Mouse (Mus musculus) right cerebral cortex, postnatal 4 days (tissue): ENCODE data around the gene Ahcyl2.

Source experiments
- DNase-seq: peaks from one replicate; pipeline ENCODE4 v3.0.0-alpha.2; 2022

Gene Ahcyl2

DNA sequence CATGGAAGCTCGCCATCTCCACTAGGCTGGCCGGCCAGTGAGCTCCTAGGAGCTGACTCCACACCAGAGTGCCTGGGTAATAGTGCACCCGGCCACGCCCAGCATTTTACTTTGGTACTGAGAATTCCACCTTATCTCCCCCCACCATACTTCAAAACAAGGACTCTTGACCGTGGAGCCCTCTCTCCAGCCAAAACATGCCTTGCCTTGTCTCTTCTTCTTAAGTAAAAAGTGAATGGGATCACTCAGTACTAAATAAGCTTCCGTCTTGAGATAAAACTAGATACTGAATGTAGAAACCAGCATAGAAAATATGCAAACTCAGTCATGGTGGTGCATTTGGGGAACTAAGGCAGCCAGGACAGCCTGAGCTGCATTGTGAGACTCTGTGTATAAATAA is 90.8 kb downstream of the Ahcyl2 start:
- no peak for DNase-seq

DNA sequence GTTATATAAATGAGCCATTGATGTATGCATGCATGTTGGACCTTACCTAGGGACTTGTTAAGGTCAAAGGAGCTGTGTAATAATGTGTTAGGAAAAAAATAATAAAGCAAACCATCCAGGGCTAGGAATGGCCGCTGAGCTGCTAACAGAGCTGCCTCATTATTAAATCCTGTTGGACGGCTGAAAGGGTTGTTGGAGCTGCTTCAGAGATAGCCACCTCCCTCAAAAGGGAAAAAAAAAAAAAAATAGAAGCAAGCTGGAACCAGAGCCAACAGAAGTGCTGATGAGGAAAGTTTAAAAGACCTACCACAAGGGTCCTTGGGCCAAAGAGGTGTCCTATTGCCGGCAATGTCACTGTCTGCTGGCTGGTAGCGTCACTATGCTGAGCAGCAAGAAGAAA is 91.5 kb downstream of the Ahcyl2 start:
- no peak for DNase-seq

DNA sequence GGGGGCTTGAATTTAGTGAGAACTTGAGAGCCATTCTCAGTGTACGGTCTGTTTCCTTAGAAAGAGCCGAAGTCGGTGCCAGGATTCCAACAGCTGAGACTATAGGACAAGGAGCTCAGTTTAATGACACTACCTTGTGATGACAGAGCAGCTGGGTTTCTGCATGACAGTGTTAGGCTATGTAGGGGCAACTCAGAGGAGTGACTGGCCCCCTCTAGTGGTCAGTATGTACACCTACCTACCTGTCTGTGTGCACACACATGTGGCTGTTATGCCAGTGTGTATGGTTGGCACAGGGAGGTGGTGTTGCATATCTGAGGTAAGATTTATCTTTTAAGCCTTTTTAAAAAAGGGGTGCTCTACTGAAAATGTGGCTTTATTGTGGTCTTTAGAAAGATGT is 92.4 kb downstream of the Ahcyl2 start:
- DNase-seq, result no peak

DNA sequence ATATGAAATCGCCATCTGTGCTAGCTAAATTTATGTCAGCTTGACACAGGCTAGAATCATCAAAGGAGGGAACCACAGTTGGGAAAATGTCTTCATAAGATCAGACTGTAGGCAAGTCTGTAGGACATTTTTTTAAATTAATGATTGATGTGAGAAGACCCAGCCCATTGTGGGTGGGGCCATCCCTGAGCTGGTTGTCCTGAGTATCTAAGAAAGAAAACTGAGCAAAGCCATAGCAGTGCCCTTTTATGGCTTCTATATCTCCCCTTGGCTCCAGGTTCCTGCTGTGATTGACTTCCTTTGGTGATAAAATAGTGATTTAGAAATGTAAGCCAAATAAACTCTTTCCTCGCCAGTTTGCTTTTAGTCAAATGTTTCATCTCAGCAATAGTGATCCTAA is 97.1 kb downstream of the Ahcyl2 start:
- DNase-seq, result no peak

DNA sequence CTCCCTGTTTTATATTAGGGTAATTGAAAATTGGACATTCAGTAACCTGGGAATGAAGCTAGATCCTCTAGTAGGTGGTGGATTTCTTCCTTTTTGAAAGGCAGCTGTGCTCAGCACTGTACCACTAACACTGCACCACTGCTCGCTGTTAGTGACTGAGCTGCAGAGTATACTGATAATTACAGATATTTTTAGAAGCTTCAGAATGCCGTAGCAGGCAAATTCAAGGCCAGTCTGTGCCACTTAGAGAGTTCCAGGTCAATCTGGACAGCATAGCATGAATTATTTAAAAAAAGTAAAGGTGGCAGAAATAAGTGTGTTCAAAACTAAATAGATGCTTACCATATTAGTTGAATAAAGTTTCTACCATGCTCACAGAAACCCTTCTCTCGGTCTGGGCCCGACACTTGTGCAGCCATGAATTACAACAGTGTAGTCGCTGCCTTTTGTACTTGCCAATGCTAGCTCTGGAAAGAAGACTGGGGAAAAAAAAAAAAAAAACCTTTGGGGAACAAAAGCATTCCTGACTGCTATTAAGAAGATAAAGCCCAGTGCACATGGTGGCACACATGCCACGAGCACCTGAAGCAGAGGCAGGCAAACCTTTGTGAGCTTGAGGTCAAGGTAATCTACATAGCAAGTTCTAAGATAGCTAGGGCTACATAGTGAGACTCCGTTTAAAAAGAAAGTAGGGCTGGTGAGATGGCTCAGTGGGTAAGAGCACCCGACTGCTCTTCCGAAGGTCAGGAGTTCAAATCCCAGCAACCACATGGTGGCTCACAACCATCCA is 99.3 kb downstream of the Ahcyl2 start:
- DNase-seq, result no peak

DNA sequence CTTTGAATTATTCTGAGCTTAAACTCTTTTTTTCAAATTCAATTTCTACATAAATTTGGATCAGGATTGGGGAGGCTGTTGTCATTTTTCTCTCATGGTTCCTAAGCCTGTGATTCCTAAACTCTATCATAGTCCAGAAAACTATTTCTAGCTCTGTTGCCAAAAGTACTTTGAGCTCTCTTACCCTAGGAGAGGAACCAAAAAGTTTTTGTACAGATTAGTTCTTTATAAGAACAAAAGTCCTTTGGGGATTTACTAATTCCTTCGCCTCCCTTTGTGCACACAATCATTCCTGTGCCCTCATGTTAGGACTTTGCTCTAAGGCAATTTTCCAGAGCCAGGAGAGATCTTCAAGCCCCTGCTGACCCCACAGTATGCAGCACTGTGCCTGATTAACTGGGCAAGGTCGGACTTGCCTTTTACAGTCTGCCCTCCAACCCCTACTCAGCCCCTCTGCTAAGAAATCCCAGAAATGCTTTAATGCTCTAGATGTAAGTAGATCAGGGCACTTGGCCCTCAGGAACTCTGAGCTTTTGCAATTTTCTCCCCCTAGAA is 100.6 kb downstream of the Ahcyl2 start:
- DNase-seq, result no peak

DNA sequence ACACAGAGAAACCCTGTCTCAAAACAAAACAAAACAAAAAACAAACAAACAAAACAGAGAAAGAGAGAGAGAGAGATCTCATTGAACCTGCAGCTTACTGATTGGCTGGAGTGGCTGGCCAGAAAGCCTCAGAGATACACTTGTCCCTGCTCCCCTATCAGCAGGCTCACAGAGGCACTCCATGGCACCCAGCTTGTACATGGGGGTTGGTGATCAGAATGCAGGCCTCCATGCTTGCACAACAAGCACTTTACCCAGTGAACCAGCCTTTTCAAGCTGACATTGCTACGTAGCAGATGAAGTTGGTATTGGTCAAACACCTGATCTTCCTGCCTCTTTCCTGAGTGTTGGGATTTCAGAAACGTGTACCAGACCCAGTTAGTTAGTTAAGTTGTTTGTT is 105.8 kb downstream of the Ahcyl2 start:
- no peak for DNase-seq

DNA sequence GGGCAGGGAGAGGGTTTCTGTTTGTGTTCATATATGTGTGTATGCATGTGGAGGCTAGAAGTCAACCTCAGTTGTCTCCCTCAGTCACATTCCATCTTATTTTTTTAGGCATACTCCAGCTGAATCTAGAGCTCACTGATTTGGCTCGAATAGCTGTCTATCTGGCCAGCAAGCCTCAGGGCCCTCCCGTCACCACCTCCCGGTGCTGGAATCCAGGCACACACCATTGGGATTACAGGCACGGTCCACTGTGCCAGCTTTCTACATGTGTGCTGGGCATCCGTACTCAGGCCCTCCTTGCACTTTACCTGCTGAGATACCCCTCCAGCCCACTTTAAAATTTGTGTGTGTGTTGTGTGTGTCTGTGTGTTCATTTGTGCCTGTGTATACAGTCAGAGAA is 107.8 kb downstream of the Ahcyl2 start:
- DNase-seq, result no peak

DNA sequence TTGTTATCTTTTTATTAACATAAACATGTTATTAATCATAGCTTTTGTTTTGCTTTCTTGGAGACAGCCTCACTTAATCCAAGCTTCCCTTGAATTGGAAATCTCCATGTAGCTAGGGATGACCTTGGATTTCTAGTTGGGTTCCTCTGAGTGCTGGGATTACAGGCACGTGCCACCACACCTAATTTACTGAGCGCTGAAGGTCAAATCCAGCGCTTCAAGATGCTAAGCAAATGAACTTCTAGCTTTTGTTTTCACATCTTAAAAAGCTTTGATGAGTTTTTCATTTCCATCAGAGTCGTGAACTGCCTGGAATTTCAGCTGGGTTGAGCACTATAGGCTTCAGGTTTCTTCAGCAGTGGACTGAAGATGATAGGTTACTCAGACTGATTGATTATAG is 109.0 kb downstream of the Ahcyl2 start:
- no peak for DNase-seq

DNA sequence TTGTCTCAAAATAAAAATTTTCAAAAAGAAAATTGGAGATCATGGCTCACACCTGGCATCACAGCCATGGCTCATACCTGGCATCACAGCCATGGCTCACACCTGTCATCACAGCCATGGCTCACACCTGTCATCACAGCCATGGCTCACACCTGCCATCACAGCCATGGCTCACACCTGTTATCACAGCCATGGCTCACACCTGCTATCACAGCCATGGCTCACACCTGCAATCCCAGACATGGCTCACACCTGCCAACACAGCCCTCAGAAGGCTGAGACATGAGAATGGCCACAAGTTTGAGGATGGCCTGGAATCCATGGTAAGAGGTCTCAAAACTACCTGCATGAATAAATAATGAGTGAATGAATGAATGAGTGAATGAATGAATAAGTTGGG is 111.8 kb downstream of the Ahcyl2 start:
- no peak for DNase-seq

DNA sequence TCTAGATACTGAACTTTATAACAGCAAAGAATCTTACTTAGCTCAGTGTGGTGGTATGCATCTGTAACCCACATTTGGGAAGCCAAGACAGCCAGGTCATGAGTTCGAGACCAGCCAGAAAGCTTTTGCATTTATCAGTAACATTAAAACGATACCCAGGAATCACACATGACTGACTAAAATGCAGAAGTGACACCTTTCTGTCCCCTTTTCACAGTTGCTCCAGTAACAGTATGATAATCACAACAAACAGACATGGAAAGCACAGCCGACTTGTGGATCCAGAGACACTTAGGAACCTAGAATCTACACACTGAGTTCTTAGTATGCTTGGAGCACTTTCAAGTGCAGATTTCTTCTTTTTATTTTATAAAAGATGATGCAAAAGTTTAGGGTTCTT is 113.0 kb downstream of the Ahcyl2 start:
- DNase-seq, result no peak

DNA sequence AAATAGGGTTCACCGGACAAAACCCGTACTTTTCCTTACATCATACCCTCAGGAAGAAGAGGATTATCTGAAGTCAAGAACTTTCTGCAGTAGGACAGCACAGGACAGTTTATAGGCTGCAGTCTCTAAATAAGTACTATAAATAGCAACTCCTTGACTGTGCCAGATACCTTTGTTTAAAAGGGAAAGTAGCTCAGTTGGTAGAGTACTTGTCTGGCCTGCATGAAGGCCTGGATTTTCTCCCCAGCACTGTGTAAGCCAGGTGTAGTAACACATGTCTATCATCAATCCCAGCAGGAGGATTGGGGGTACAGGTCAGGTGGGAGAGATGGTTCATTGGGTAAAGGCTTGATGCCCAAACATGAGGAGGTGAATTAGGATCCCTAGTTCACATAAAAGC is 114.1 kb downstream of the Ahcyl2 start:
- DNase-seq, result no peak

DNA sequence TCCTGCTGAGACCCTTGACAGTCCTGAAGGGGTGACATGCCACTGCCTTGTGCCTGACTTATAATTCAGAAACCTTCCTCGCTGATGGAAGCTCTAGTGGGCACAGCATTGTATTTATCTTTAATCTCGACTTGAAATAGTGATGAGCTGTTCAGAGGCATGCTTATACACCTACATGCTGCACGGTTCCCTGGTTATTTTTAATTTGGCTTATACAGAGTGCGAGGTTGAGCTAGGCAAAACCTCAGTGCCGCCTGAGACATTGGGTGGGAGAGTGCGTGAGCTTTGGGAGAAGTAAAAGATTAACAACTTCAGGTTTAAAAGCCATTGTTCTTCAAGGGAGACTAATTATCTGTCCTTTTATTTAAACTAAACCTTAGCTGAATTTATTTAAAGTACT is 115.1 kb downstream of the Ahcyl2 start:
- DNase-seq, result no peak

DNA sequence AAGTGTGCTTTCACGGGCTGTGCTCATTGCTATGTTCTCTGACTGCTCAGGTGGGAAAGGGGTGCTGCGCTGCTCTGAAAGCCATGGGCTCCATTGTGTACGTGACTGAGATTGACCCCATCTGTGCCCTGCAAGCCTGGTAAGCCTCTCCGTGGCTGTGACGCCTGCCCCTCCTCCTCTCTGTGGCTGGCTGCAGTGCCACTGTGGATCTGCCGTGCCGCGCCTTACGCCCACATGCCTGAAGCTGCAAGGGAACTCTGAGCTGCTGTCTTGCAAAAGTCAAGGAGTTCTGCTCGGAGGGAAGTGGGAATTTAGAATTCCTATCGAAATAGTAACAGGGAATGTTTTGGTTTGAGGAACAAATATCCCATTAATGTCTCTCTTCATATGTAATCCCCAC is 123.3 kb downstream of the Ahcyl2 start:
- DNase-seq, result no peak

DNA sequence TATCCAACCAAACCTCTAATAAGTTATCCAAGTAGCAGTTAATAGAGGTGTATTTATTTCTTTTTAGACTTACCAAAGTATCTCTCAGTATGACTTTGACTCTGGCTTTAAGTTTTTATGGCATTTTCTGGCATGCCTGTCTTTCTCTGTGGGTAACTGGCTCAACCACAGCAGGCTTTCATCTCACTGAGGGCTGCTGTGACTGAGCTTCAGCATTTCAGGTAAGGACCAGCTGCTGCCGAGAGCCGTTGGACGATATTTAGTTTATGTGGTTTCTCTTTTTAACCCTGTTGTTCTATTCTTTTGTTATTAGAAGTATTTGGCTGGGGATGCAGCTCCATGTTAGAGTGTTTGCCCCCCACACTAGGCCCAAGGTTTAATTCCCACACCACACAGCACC is 129.2 kb downstream of the Ahcyl2 start:
- DNase-seq, result no peak

DNA sequence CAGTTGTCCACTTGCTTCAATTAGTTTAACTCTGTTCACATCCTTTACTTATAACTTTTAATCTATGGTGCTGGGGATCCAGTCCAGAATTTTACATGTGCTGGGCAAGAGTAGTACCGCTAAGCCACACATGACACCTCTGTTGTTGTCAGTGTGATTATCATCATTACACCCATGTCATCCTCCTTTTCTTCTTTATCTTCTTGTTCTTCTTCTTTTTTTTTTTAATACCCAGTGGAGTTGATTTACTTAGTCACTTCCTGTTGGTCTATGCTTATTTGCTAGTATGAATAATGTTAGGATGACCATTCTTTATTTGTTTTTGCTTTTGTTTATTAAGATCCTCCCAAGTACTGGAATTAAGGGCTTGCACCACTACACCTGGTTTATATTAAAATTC is 133.6 kb downstream of the Ahcyl2 start:
- DNase-seq, result no peak

DNA sequence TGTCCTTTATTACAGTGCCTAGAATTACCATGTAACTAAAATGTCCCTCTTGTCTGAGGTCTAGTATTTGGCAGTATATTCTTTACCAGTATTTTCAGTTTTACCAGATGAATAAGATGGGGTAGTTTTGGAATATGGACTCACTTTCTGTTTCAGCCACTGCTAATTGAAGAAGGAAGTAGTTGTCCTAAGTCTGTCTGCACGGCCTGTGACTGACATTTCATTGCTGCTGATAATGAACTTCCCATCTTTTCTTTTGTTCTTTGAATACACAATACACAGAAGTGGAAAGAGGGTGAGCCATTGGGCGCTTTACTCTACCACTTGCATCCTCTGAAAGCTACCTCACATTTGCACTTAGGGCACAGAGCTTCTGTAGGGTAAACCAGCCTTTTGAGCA is 134.4 kb downstream of the Ahcyl2 start:
- DNase-seq, result no peak

DNA sequence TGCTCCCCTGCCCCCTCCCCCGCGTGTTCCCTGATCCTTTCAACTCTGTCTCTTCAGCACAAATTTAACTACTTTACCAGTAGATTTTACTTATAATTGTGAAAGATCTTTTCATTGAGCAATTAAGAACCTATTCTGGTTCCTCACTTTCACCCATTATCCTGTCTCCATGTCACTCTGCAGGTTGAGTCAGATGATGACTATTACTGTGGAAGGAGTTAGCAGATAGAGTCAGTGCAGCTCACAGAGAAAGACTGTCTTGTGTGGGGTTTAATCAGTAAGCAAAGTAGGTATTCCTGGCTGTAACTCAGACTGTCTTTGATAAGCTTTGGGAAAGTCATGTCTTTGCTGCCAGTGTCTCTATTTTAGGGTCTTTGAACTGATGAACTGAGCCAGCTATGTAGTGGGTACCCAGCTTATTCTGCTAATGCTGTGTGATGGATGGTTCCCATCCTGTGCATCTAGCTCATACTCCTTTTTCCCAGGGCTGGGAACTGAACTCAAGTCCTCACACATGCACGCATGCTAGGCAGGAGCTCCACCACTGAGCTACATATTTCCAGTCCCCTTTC is 135.6 kb downstream of the Ahcyl2 start:
- no peak for DNase-seq

DNA sequence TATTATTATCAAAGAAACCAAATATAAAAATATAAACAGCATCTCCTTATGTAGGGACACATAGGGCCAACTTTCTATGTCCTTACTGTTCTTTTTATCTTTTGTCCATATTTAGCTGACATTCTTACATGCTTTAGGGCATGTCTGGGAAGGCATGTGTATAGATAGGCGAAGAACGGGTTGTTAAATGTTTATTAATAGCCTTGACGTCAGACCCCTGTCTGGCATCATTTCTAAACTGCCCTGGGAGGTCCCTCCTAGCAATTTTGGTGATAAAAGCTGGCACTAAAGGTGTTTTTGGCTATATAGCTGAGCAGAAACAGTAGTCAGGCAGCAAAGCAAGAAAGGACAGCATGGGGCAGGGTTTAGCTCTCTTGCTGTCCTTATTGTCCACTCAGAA is 136.5 kb downstream of the Ahcyl2 start:
- no peak for DNase-seq

DNA sequence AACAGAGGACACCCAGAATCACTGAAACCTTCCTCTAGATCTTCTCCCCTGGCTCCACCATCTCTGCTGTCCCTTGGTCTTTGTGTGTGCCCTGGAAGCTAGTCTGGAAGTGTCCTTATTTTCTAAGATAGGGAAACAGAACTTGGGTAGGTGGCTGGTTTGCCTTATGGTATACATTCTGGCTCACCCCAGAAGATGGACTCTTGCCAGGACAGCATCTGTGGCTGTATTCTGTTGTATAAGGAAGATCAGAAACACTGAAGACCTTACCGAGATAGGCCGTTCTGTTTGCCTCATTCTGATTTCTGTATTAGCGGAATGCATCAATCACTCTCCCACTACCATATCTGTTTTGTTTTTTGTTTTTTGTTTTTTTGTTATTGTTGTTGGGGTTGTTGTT is 142.8 kb downstream of the Ahcyl2 start:
- DNase-seq, result no peak

DNA sequence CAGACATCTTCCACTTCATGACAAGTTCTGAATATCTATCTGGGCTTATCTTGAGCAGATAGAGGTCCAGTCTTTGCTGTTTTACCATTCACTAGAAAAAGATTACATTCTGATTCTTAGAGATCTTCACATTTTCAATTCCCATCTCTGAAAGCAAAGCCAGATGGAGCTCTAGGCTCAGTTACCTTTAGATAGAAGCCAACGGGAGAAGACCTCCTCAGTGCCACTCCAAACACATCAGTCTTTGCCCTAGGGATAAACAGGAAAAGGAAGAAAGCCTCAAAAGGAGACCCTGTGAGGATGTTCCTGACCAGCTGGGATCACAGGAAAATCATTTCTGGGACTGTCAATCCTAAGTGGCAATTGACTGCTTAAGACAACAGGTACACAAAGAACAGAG is 145.9 kb downstream of the Ahcyl2 start:
- no peak for DNase-seq

DNA sequence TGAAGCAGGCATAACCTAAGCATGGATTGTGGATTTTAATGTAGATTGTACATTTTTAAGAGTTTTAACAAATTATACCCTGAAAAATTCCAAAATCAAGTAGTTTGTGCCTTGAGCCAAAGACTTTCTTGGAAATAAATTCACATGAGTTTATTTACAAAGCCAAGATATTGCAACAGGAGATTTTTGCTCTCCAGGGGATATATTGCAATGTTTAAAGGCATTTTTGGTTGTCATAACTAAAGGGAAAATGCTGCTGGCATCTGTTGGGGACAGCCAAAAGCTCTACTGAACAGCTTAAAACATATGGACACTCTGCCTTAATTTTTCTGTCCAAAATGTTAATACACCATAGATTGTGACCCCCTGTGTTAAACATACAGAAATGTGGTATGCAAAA is 146.3 kb downstream of the Ahcyl2 start:
- DNase-seq, result no peak

DNA sequence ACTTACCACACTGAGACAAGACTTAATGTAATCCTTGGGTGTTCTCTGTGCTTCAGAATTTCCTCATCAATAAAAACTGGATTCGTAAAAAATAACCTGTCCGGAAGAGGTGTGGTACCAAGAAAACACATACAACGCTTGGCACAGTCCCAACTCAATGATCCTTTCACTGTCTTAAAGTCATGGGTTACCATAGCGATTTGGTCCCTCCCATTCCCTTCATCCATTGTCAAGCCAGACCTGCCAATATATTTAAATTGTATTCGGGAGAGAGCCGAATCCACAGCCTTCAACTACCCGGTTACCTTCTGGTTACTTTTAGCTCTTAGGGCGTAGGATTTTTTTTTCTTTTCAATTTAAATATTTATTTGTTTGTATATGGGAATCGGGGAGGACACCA is 148.0 kb downstream of the Ahcyl2 start:
- DNase-seq, result no peak

DNA sequence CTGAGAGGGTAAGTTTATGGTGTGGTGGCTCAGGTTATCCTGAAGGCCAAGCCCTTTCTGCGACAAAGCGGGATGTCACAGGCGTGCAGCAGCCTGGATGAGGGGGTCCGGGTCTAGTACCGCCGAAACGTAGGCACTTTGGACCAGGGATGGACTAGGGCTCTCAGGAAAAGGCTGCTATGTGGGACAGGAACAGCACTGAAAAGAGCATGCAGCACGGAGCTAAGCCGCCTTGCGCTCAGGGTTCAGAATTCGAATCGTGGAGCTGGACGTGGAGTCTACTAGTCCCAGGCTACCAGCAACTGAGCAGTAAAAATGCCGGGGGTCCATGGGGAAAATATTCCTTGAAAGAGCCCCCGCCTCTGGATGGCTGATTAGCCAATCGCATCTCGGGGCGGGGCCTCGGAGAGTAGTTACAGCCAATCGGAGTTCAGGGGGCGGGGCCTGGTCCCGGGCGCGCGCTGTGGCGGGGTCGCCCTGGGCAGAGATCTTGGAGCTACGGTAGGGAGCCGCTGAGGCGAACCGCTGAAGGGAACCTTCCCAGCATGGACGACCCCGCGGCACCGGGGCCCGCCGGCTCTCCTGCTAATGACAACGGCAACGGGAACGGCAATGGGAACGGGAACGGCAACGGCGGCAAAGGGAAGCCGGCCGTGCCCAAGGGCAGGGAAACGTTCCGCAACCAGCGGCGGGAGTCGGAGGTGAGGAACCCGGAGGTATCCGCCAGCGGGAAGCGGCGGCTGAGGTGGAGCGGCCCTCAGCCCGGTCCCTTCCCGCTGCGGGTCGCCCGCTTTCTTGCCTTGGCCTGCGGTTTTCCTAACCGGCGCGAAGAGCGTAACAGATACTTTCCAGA is 148.9 kb downstream of the Ahcyl2 start, which contains the start of gene Strip2:
Gene Strip2 (plus strand): TSS at position 483 of the 853 bp plus-strand sequence.
- peak; percentile 95 for DNase-seq
